Mouse (Mus musculus) C2C12 (cell line): ENCODE data around the gene Kng2. TPM values are rescaled to one million over a fixed set of nuclear protein-coding genes. Genes with fewer than 3 reads are reported as not detected.
"Not testable (repeated sequence)": the region's sequence is repeated elsewhere in the genome, so short reads cannot be mapped to it uniquely, and the experiment has no call there.

Experiments used
- H3K27me3 ChIP-seq: one replicate; pipeline ENCODE4 v1.6.1; 2011; ENCODE audit not compliant: control insufficient read depth, insufficient read depth, insufficient read length
- H3K36me3 ChIP-seq: one replicate; pipeline ENCODE4 v1.6.1; 2011; ENCODE audit not compliant: control insufficient read depth, insufficient read depth
- H3K4me3 ChIP-seq: one replicate; pipeline ENCODE4 v1.5.1; 2011; ENCODE audit warnings: mild to moderate bottlenecking, control low read depth; ENCODE audit not compliant: poor library complexity, insufficient read depth, severe bottlenecking
- H3K79me2 ChIP-seq: one replicate; pipeline ENCODE4 v1.6.1; 2011; ENCODE audit not compliant: control insufficient read depth, insufficient read depth
- H3K79me3 ChIP-seq: one replicate; pipeline ENCODE4 v1.6.1; 2011; ENCODE audit warnings: low read depth, control low read depth
- H3ac ChIP-seq: one replicate; pipeline ENCODE3; 2011; ENCODE audit warnings: low read depth; ENCODE audit not compliant: control insufficient read depth, insufficient read length
- CEBPB ChIP-seq: IDR thresholded peaks from one replicate; pipeline ENCODE4 v1.6.1; 2011; ENCODE audit warnings: low read depth, mild to moderate bottlenecking, control low read depth, moderate library complexity
- CTCF ChIP-seq: IDR thresholded peaks from one replicate; pipeline ENCODE4 v1.5.1; 2011; ENCODE audit not compliant: control insufficient read depth, insufficient read depth, insufficient read length
- FOSL1 ChIP-seq: IDR thresholded peaks from one replicate; pipeline ENCODE4 v1.8.0; 2011; ENCODE audit warnings: mild to moderate bottlenecking, low read length; ENCODE audit not compliant: poor library complexity, insufficient read depth, severe bottlenecking
- MAX ChIP-seq: IDR thresholded peaks from one replicate; pipeline ENCODE4 v1.6.1; 2011; ENCODE audit warnings: mild to moderate bottlenecking, control low read depth
- MYOD1 ChIP-seq: IDR thresholded peaks from one replicate; pipeline ENCODE4 v1.6.1; 2011; ENCODE audit warnings: low read depth; ENCODE audit not compliant: control insufficient read depth, insufficient read length
- MYOG ChIP-seq: IDR thresholded peaks from one replicate; pipeline ENCODE4 v1.6.1; 2011; ENCODE audit not compliant: control insufficient read depth, insufficient read length; ENCODE audit errors: extremely low read depth
- USF1 ChIP-seq: IDR thresholded peaks from one replicate; pipeline ENCODE4 v1.6.1; 2011; ENCODE audit warnings: low read depth, mild to moderate bottlenecking, control low read depth, moderate library complexity
- polyA plus RNA-seq: library from polyadenylated mRNA; unstranded; fragments of >200 nt; fragmentation: generic; extraction: Trizol; gene quantifications from one replicate; pipeline ENCODE4 v1.2.1, GENCODE M21; 2012; ENCODE audit warnings: missing spikeins

Gene Kng2
- polyA plus RNA-seq, 1 experiment = not detected

GRCm38 (mm10) chr16:23025111-23025510 lies 4.2 kb downstream of the Kng2 start:
- Histone ChIP-seq H3K79me2 (no peaks in the 10 kb centered on the region), H3K27me3 (no peaks in the 10 kb centered on the region)

GRCm38 (mm10) chr16:23020571-23020970 lies 8.7 kb downstream of the Kng2 start:
- not testable (repeated sequence) for H3K4me3 ChIP-seq, H3K79me2 ChIP-seq, H3K36me3 ChIP-seq, H3K79me3 ChIP-seq, H3K27me3 ChIP-seq, H3ac ChIP-seq

More at GRCm38 (mm10) chr16:23025111-23025510, 4.2 kb downstream of the Kng2 start:
- Histone ChIP-seq H3K4me3 (no peak overlapping the region), H3ac (no peak overlapping the region), H3K79me3 (no peaks in the 10 kb centered on the region), H3K36me3 (no peaks in the 10 kb centered on the region)
- TF ChIP-seq MYOD1 = no peak
- no peak for TF ChIP-seq MAX
- no peak for TF ChIP-seq USF1
- no peak for TF ChIP-seq MYOG
- TF ChIP-seq CTCF = no peak
- no peak for TF ChIP-seq CEBPB
- no peak for TF ChIP-seq FOSL1

GRCm38 (mm10) chr16:23014645-23015044 lies 14.6 kb downstream of the Kng2 start:
- H3ac ChIP-seq, H3K4me3 ChIP-seq, H3K27me3 ChIP-seq, H3K36me3 ChIP-seq, H3K79me2 ChIP-seq, H3K79me3 ChIP-seq: not testable (repeated sequence)

GRCm38 (mm10) chr16:23013786-23014185 lies 15.5 kb downstream of the Kng2 start:
- H3ac ChIP-seq, H3K27me3 ChIP-seq, H3K79me2 ChIP-seq, H3K4me3 ChIP-seq, H3K36me3 ChIP-seq, H3K79me3 ChIP-seq: not testable (repeated sequence)

DNA sequence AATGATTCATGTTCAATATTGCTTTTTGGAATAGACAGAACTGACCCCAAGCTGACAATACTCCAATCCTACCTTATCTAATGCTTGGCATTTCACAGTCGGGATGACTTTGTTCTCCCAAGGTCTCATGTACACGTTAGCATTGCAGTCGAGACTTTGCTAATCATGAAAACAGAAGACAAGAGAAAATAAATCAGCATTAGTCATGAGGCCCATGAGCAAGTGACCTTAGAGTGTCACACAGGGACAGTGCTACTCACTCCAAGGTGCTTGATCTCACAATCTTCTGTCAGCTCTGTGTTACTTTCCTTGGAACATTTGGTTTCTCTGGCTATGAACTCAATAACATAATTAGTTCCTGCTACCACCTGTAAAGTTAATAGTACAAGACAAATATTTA lies 32.3 kb downstream of the Kng2 start:
- H3K79me3 ChIP-seq, H3K4me3 ChIP-seq, H3ac ChIP-seq, H3K79me2 ChIP-seq, H3K36me3 ChIP-seq, H3K27me3 ChIP-seq: not testable (repeated sequence)

DNA sequence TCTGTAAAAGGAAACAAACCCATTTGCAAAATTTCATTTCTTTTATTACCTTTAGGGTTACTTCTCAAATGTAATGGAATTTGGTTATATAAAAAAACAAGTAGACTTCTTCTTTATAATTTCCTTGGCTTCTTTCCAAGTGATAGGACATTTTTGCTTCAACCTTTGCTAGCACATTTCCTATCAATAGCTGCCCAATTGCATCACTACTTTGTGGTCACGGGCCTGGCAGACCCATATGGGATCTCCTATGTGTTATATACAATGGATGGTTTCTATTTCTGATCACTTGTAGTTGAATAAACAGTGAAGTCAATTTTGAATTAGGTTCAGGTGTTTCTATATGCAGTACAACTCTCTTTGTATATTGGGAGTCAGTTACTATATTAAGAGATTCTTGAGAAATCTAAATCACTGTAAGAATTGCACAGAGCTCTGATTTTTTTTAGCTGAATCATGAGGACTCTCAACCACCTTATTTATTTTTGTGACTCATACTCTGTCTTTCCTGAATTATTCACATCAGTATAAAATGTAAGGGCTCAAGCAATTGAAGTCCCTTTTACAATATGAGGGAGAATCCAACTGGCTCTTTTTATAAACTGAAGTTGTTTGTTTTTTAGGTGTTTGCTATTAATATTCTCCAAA lies 61.8 kb downstream of the Kng2 start:
- Histone ChIP-seq H3ac (no peak overlapping the region), H3K36me3 (no peaks in the 10 kb centered on the region), H3K79me2 (no peaks in the 10 kb centered on the region), H3K79me3 (no peaks in the 10 kb centered on the region), H3K4me3 (no peak overlapping the region), H3K27me3 (no peaks in the 10 kb centered on the region)
- TF ChIP-seq CEBPB (peak; percentile 65), MYOD1 (no peak)

DNA sequence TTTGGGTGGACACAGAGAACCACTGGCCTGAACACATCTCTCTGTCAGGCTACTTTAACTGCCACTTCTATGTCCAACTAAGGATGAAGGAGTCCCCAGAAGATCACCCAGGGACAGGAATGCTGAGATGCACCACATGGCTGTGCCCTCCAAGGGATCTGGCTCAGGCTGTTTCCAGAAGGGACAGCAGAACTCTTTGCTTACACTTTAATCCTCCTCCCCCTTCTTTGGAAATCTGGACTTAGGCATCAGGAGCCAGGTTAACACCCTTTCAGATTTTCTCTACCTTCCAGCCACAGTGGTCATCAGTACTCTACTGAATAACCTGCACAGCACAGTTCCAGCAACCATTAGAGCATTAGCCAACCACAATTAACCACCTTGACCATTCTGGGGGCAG lies 66.0 kb downstream of the Kng2 start:
- no peaks in the 10 kb centered on the region for H3K79me2 ChIP-seq
- TF ChIP-seq FOSL1 = no peak
- TF ChIP-seq CTCF = no peak
- TF ChIP-seq MYOG = no peak
- TF ChIP-seq CEBPB = no peak
- TF ChIP-seq MYOD1 = no peak
- no peak for TF ChIP-seq MAX
- TF ChIP-seq USF1 = no peak
- no peaks in the 10 kb centered on the region for H3K79me3 ChIP-seq
- no peaks in the 10 kb centered on the region for H3K27me3 ChIP-seq
- no peak overlapping the region for H3K4me3 ChIP-seq
- no peak overlapping the region for H3ac ChIP-seq
- no peaks in the 10 kb centered on the region for H3K36me3 ChIP-seq
